ENCODE assay signal across 8 mouse cellular contexts in genomic region chr9:108936418-108937364, GRCm38 (mm10). TPM values are rescaled to one million over a fixed set of nuclear protein-coding genes. Genes with fewer than 3 reads are reported as not detected.
A peak's percentile ranks its signal among the peaks of the same experiment; 100 is the strongest.
DNase-seq lines count a peak whose midpoint lies in the region; ATAC-seq and TF ChIP-seq lines count a peak whose summit lies in the region.

TSS of gene Uqcrc1 (plus strand) at chr9:108936633.

- peak; percentile 85 to 93 for DNase-seq in gastrocnemius, adult 8-10 months (ENCODE audit: low spot score in 2 of 2)
- peak; percentile 100 for DNase-seq in hindlimb bud, embryonic 11.5 days (ENCODE audit: extremely low spot score, low read depth, low spot score)
- DNase-seq in left cerebral cortex, adult 8-10 months (ENCODE audit: low spot score in 2 of 2), result peak; percentile 89
- DNase-seq in right cerebral cortex, postnatal 10 days (ENCODE audit: low spot score in 2 of 2), result peak; percentile 97 to 98
- DNase-seq in urinary bladder, postnatal 25 days (ENCODE audit: low spot score), result peak; percentile 95

- H3K4me1 ChIP-seq in cortical plate, adult 2 months (ENCODE audit: control insufficient read depth, insufficient read depth, low read length), result no peaks in the 10 kb centered on the region; the same call in 1 of the 2 replicates
- peaks cover 23% of the 10 kb centered on the region for H3K4me1 ChIP-seq in megakaryocyte, embryonic 14.5 days

- ATAC-seq in activated CD4-positive, CD25-positive, alpha-beta regulatory T cell, adult 4 months, result peak; percentile 91

- peaks cover 36% of the 10 kb centered on the region for H3K36me3 ChIP-seq in megakaryocyte, embryonic 14.5 days (replicated peaks; ENCODE audit: low read length)

- H3K9me3 ChIP-seq in megakaryocyte, embryonic 14.5 days, result no peaks in the 10 kb centered on the region

- no peaks in the 10 kb centered on the region for H3K27me3 ChIP-seq in megakaryocyte, embryonic 14.5 days (replicated peaks)

- H3K4me3 ChIP-seq in cortical plate, adult 2 months (ENCODE audit: insufficient read depth, low read length), result peak within 1 kb of the TSS; percentile 94
- peak within 1 kb of the TSS; percentile 100 for H3K4me3 ChIP-seq in megakaryocyte, embryonic 14.5 days (replicated peaks)

- TF ChIP-seq CTCF in cortical plate, adult 2 months (IDR thresholded peaks at IDR 0.05; ENCODE audit: extremely low read depth, insufficient read depth, low read length), result peak; percentile 92

- H3K27ac ChIP-seq in cortical plate, adult 2 months (ENCODE audit: insufficient read depth, low read length), result peak within 1 kb of the TSS; percentile 74

- TF ChIP-seq POLR2A in cortical plate, adult 2 months (IDR thresholded peaks at IDR 0.05; ENCODE audit: extremely low read depth, insufficient read depth, low read length), result peak; percentile 94

RNA-seq across cellular contexts. Expression of gene Uqcrc1, which starts in this region (rescaled TPM):
- 100 to 1,000 TPM; 164 to 177 TPM for polyA plus RNA-seq in activated CD4-positive, CD25-positive, alpha-beta regulatory T cell, adult 4 months (2017; shearing (Covaris generic))
- 488 and 492 TPM in 2 replicates for polyA plus RNA-seq in cortical plate, adult 2 months (2012; rRNA removed)
- 100 to 1,000 TPM; 799 to 932 (median 902) TPM for total RNA-seq in gastrocnemius, adult 8-10 months (2022)
- 100 to 1,000 TPM; 355 to 385 (median 380) TPM for total RNA-seq in left cerebral cortex, adult 8-10 months (2022)
- 221 and 266 TPM in 2 replicates for polyA plus RNA-seq in megakaryocyte, embryonic 14.5 days (2012; ENCODE audit: insufficient read depth, low replicate concordance)

Comparison
In these comparisons a context has a peak if more than half of its experiments do, and no peak if none do; other contexts are left out.
1. Peak in every context shown above with its lines: DNase-seq, ATAC-seq, H3K4me3 ChIP-seq and H3K27ac ChIP-seq.